Mouse (Mus musculus) kidney, postnatal 25 days (tissue): Measurements from ENCODE around the gene Gm11758.
"Not testable (repeated sequence)": the region's sequence is repeated elsewhere in the genome, so short reads cannot be mapped to it uniquely, and the experiment has no call there.

Experiments used
- DNase-seq, 2 experiments: peaks; one replicate each; pipeline ENCODE4 v3.0.0; 2021; ENCODE audit warnings: mixed read lengths in 2 of 2

Gm11758 gene

GRCm38 (mm10) chr4:73876166-73876565, at the start of gene Gm11758:
Gene Gm11758, minus strand, starts transcription at chr4:73876266.
- not testable (repeated sequence) for DNase-seq

- DNase-seq = not testable (repeated sequence)
These were observed 44.6 kb upstream of the Gm11758 start, which contains the start of gene Gm11756 for GRCm38 (mm10) chr4:73920660-73921059. Gene Gm11756, minus strand, starts transcription at chr4:73920760.

GRCm38 (mm10) chr4:73905853-73906252, 29.8 kb upstream of the Gm11758 start, which contains the start of gene Gm13871:
Gene Gm13871, minus strand, starts transcription at chr4:73905953.
- DNase-seq = not testable (repeated sequence)

GRCm38 (mm10) chr4:73891012-73891411, 14.9 kb upstream of the Gm11758 start, which contains the start of gene Gm11757:
Gene Gm11757, minus strand, starts transcription at chr4:73891112.
- not testable (repeated sequence) for DNase-seq

GRCm38 (mm10) chr4:73826587-73826986, 49.5 kb downstream of the Gm11758 start:
- no peak for DNase-seq
